Mouse (Mus musculus): ENCODE data around the gene Dcpp1. TPM values are rescaled to one million over a fixed set of nuclear protein-coding genes. Genes with fewer than 3 reads are reported as not detected.

Gene Dcpp1
- polyA plus RNA-seq, 1 experiment = 0.67 TPM

DNA sequence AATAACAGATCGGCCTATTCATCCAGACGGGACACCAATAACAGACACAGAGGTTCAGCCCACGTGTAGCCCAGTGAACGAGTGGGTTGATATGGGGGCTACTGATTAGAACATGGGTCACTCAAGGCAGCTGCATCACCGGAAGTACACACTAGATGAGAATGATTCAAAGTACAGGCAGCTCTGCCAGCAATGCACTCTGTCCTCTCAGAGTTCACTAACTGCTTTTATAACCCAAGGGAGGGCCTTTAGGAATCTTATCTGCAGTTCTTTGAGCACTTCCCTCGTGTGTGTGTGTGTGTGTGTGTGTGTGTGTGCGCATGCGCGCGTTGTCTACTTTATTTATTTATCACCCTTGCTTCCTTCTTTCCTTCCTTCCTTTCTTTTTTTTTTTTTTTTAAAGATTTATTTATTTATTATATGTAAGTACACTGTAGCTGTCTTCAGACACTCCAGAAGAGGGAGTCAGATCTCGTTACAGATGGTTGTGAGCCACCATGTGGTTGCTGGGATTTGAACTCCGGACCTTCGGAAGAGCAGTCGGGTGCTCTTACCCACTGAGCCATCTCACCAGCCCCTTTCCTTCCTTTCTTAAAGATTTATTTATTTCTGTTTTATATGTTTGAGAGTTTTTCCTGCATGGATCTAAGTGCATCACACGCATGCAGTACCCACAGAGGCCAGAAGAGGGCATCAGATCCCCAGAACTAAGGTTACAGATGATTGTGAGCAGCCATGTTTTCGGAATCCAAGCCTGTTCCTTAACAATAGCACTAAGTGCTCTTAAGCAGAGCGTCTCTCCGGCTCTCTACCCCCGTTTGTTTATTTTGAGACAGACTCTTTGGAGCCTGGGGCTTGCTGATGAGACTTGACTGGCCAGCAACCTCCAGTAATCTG lies 29.6 kb upstream of the Dcpp1 start:
- Histone ChIP-seq H3K4me1 (ENCODE audit: control insufficient read depth, insufficient read depth, low read length) (no peaks in the 10 kb centered on the region), H3K27me3 (ENCODE audit: control insufficient read depth, insufficient read depth, low read length) (no peaks in the 10 kb centered on the region), H3K36me3 (ENCODE audit: control insufficient read depth, insufficient read depth, low read length) (no peaks in the 10 kb centered on the region), H3K4me3 (ENCODE audit: control insufficient read depth, low read depth, low read length) (no peak overlapping the region), H3K27ac (ENCODE audit: control insufficient read depth, insufficient read depth, low read depth, low read length) (no peak overlapping the region)
- TF ChIP-seq CTCF (IDR thresholded peaks at IDR 0.05; ENCODE audit: control insufficient read depth, insufficient read depth, insufficient replicate concordance, low read depth, low read length) (peak; percentile 45; the same call in 1 of the 2 replicates), POLR2A (IDR thresholded peaks at IDR 0.05; ENCODE audit: control insufficient read depth, low read depth, low read length) (no peak)

DNA sequence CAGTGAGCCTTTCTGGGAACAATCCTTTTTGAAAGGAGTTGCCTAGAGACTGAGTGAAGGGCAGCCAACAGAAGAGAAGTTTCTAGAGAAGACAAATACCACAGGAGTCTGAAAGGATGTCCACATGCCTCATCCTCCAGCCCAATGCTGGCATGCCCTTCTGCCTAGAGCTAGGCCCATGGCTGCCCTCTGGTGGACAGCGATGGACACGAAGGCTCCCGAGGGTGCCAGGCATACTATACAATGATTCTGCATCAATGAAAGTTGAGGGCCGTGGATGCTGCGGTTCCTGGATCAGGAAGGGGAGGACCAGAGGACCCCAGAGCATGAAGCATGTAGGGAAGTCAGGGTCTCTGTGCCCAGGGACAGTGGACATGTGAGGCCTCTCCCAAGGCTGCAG lies 27.4 kb upstream of the Dcpp1 start:
- Histone ChIP-seq H3K4me3 (ENCODE audit: control insufficient read depth, low read depth, low read length) (no peak overlapping the region), H3K27me3 (ENCODE audit: control insufficient read depth, insufficient read depth, low read length) (no peaks in the 10 kb centered on the region), H3K4me1 (ENCODE audit: control insufficient read depth, insufficient read depth, low read length) (no peaks in the 10 kb centered on the region), H3K36me3 (ENCODE audit: control insufficient read depth, insufficient read depth, low read length) (no peaks in the 10 kb centered on the region), H3K27ac (ENCODE audit: control insufficient read depth, insufficient read depth, low read depth, low read length) (no peak overlapping the region)
- TF ChIP-seq POLR2A (IDR thresholded peaks at IDR 0.05; ENCODE audit: control insufficient read depth, low read depth, low read length) = no peak
- TF ChIP-seq CTCF (IDR thresholded peaks at IDR 0.05; ENCODE audit: control insufficient read depth, insufficient read depth, insufficient replicate concordance, low read depth, low read length) = peak; percentile 69; the same call in 1 of the 2 replicates

DNA sequence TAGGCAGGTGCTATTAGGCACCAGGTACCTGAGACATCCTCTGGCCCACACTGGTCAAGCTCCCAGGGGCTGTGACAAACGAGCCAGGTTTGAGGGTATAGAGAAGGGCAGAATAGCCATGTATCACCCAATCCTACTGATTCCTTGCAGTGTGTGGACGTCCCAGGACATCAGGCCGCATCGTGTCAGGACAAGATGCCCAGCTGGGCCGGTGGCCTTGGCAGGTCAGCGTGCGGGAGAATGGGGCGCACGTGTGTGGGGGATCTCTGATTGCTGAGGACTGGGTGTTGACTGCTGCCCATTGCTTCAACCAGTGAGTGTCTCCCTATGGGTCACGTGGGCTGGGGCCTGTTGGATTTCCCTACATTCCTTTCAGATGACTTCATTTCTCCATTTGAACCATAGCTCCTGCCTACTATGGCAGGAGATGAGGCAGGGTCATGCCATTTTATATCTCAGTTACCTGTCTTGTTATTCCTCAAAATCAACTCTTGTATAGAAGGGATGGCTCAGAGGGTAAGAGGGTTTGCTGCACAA lies 26.4 kb upstream of the Dcpp1 start:
- H3K36me3 ChIP-seq (ENCODE audit: control insufficient read depth, insufficient read depth, low read length) = no peaks in the 10 kb centered on the region
- H3K27ac ChIP-seq (ENCODE audit: control insufficient read depth, insufficient read depth, low read depth, low read length) = no peak overlapping the region
- no peaks in the 10 kb centered on the region for H3K27me3 ChIP-seq (ENCODE audit: control insufficient read depth, insufficient read depth, low read length)
- TF ChIP-seq POLR2A (IDR thresholded peaks at IDR 0.05; ENCODE audit: control insufficient read depth, low read depth, low read length) (no peak), CTCF (IDR thresholded peaks at IDR 0.05; ENCODE audit: control insufficient read depth, insufficient read depth, insufficient replicate concordance, low read depth, low read length) (no peak)
- H3K4me1 ChIP-seq (ENCODE audit: control insufficient read depth, insufficient read depth, low read length) = no peaks in the 10 kb centered on the region
- H3K4me3 ChIP-seq (ENCODE audit: control insufficient read depth, low read depth, low read length) = no peak overlapping the region

DNA sequence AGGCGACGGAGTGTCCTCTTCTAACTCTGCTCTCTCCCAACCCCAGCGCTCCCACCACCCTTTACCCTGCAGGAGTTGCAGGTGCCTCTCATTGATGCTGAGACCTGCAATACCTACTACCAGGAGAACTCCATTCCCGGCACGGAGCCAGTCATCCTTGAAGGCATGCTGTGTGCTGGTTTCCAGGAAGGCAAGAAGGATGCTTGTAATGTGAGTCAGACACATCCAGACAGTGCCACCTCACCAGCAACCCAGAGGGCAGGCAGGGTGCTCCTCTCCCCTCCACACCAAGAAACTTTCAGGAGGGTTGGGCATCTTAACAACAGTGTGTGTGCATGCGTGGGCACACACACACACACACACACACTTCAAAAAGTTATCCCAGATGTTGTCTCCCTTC lies 23.5 kb upstream of the Dcpp1 start:
- H3K27ac ChIP-seq (ENCODE audit: control insufficient read depth, insufficient read depth, low read depth, low read length) = no peak overlapping the region
- H3K4me1 ChIP-seq (ENCODE audit: control insufficient read depth, insufficient read depth, low read length) = no peaks in the 10 kb centered on the region
- no peak for TF ChIP-seq POLR2A (IDR thresholded peaks at IDR 0.05; ENCODE audit: control insufficient read depth, low read depth, low read length)
- TF ChIP-seq CTCF (IDR thresholded peaks at IDR 0.05; ENCODE audit: control insufficient read depth, insufficient read depth, insufficient replicate concordance, low read depth, low read length) = no peak
- no peaks in the 10 kb centered on the region for H3K27me3 ChIP-seq (ENCODE audit: control insufficient read depth, insufficient read depth, low read length)
- H3K36me3 ChIP-seq (ENCODE audit: control insufficient read depth, insufficient read depth, low read length) = no peaks in the 10 kb centered on the region
- H3K4me3 ChIP-seq (ENCODE audit: control insufficient read depth, low read depth, low read length) = no peak overlapping the region

DNA sequence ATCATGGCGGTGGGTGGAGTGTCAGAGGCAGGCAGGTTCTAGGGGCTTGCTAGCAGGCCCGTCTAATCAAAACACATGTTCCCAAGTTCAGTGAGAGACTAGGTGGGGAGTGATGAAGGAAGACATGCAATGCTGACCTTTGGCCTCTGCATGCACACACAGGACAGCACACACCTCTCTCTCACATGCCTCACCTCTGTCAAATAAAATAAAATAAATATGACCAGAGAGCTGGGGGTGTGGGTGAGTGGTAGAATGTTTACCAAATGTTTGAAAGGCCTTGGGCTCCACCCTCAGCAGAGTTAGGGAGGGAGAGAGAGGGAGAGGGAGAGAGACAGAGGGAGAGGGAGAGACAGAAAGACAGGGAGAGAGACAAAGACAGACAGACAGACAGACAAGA lies 22.8 kb upstream of the Dcpp1 start:
- TF ChIP-seq POLR2A (IDR thresholded peaks at IDR 0.05; ENCODE audit: control insufficient read depth, low read depth, low read length) (no peak), CTCF (IDR thresholded peaks at IDR 0.05; ENCODE audit: control insufficient read depth, insufficient read depth, insufficient replicate concordance, low read depth, low read length) (no peak)

DNA sequence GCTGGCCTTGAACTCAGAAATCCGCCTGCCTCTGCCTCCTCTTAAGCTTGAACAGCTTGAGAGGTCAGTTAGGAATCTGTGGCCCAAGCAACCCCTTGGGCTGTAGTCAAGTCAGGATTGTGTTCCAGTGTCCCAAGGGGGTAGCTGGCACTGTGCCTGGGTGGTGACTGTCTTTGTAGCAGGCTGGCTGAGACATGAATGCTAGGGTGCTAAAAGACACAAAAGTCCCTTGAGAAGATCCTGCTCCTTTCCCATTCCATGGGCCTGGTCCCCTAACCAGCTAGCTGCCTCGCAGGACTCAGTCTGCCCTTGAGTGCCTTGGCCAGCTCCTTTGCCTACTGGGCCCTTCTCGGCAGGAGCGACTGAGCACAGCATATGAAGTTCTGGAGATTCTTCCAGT lies 17.8 kb upstream of the Dcpp1 start:
- Histone ChIP-seq H3K4me3 (ENCODE audit: control insufficient read depth, low read depth, low read length) (no peak overlapping the region), H3K36me3 (ENCODE audit: control insufficient read depth, insufficient read depth, low read length) (no peaks in the 10 kb centered on the region), H3K4me1 (ENCODE audit: control insufficient read depth, insufficient read depth, low read length) (peaks cover 5% of the 10 kb centered on the region), H3K27me3 (ENCODE audit: control insufficient read depth, insufficient read depth, low read length) (no peaks in the 10 kb centered on the region), H3K27ac (ENCODE audit: control insufficient read depth, insufficient read depth, low read depth, low read length) (no peak overlapping the region)
- TF ChIP-seq POLR2A (IDR thresholded peaks at IDR 0.05; ENCODE audit: control insufficient read depth, low read depth, low read length) (no peak), CTCF (IDR thresholded peaks at IDR 0.05; ENCODE audit: control insufficient read depth, insufficient read depth, insufficient replicate concordance, low read depth, low read length) (no peak)

More for the DNA sequence above, 22.8 kb upstream of the Dcpp1 start:
- no peaks in the 10 kb centered on the region for H3K27me3 ChIP-seq (ENCODE audit: control insufficient read depth, insufficient read depth, low read length)
- H3K4me3 ChIP-seq (ENCODE audit: control insufficient read depth, low read depth, low read length) = no peak overlapping the region
- H3K36me3 ChIP-seq (ENCODE audit: control insufficient read depth, insufficient read depth, low read length) = no peaks in the 10 kb centered on the region
- H3K27ac ChIP-seq (ENCODE audit: control insufficient read depth, insufficient read depth, low read depth, low read length) = no peak overlapping the region
- H3K4me1 ChIP-seq (ENCODE audit: control insufficient read depth, insufficient read depth, low read length) = no peaks in the 10 kb centered on the region

DNA sequence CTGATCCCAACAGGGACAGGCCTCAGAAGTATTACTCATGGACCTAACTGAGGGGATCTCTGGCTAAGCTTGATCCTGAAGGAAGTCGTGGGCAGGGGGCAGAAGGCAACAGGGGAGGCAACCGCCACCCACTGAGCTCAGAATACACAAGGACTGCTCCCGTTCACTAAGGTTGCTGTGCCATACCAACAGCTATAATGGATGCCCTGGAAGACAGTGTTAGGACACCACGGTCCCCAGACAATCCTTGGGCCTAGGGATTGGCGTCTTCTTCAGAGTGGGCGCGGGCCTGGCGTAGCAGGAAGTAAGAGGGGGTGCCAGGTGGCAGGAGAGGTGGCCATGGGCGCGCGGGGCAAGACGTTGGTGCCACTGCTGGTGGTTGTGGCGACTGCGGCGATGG lies 12.9 kb upstream of the Dcpp1 start, which contains the start of gene Prss21:
TSS of gene Prss21 (plus strand) at position 301 of the 400 bp plus-strand sequence.
- peak; percentile 62; the same call in 1 of the 2 replicates for TF ChIP-seq POLR2A (IDR thresholded peaks at IDR 0.05; ENCODE audit: control insufficient read depth, low read depth, low read length)
- no peak for TF ChIP-seq CTCF (IDR thresholded peaks at IDR 0.05; ENCODE audit: control insufficient read depth, insufficient read depth, insufficient replicate concordance, low read depth, low read length)
- peak within 1 kb of the TSS; percentile 89 for H3K4me3 ChIP-seq (ENCODE audit: control insufficient read depth, low read depth, low read length)

More for the DNA sequence above, 12.9 kb upstream of the Dcpp1 start, which contains the start of gene Prss21:
- no peaks in the 10 kb centered on the region for H3K27me3 ChIP-seq (ENCODE audit: control insufficient read depth, insufficient read depth, low read length)
- peaks cover 12% of the 10 kb centered on the region for H3K4me1 ChIP-seq (ENCODE audit: control insufficient read depth, insufficient read depth, low read length)
- H3K27ac ChIP-seq (ENCODE audit: control insufficient read depth, insufficient read depth, low read depth, low read length) = peak within 1 kb of the TSS; percentile 47
- no peaks in the 10 kb centered on the region for H3K36me3 ChIP-seq (ENCODE audit: control insufficient read depth, insufficient read depth, low read length)

Measured in testis, adult 2 months (tissue).